ENCODE assay signal across 10 mouse cellular contexts in genomic region chr10:23448976-23449859, GRCm38 (mm10).
DNase-seq lines count a peak whose midpoint lies in the region; ATAC-seq and TF ChIP-seq lines count a peak whose summit lies in the region.
"Had no signal": no experiment of that assay in that cellular context is flagged by ENCODE, and none has a peak within 500 bp of the region (broad histone marks: within the 10 kb centered on the region; RNA-seq: fewer than 3 reads in every experiment).

No protein-coding gene starts in this region.

- H3K9ac ChIP-seq in lung, embryonic 16.5 days (ENCODE audit: low read length), result no peak overlapping the region
- no peak overlapping the region for H3K9ac ChIP-seq in lung, postnatal 0 days (replicated peaks; ENCODE audit: low read depth)
- H3K9ac ChIP-seq in forebrain, embryonic 12.5 days, result no peak overlapping the region
- H3K9ac ChIP-seq in limb, embryonic 12.5 days (replicated peaks), result no peak overlapping the region
- no peak overlapping the region for H3K9ac ChIP-seq in neural tube, embryonic 13.5 days
- H3K9ac ChIP-seq in liver, postnatal 0 days (replicated peaks), result no peak overlapping the region
- H3K9ac ChIP-seq: liver, embryonic 13.5 days had no signal

- no peak for TF ChIP-seq EP300 in lung, postnatal 0 days (IDR thresholded peaks at IDR 0.05)
- no peak for TF ChIP-seq EP300 in liver, postnatal 0 days (IDR thresholded peaks at IDR 0.05; ENCODE audit: low read depth)

- 42% methylated on average over 15 of the region's 16 CpGs for WGBS in lung, embryonic 16.5 days
- 43% methylated on average over 16 of the region's 16 CpGs for WGBS in lung, postnatal 0 days
- WGBS in forebrain, embryonic 12.5 days, result 37% methylated on average over 16 of the region's 16 CpGs
- WGBS in limb, embryonic 12.5 days, result 24% methylated on average over 16 of the region's 16 CpGs
- WGBS in neural tube, embryonic 13.5 days, result 43% methylated on average over 16 of the region's 16 CpGs
- 82% methylated on average over 16 of the region's 16 CpGs for WGBS in liver, postnatal 0 days (ENCODE audit: insufficient replicate concordance)

- H3K27me3 ChIP-seq in lung, embryonic 16.5 days (ENCODE audit: control insufficient read depth, insufficient read depth, low read depth, low read length), result no peaks in the 10 kb centered on the region
- no peaks in the 10 kb centered on the region for H3K27me3 ChIP-seq in lung, postnatal 0 days (replicated peaks; ENCODE audit: insufficient read depth, low read length)
- no peaks in the 10 kb centered on the region for H3K27me3 ChIP-seq in forebrain, embryonic 12.5 days
- H3K27me3 ChIP-seq in limb, embryonic 12.5 days, result no peaks in the 10 kb centered on the region
- no peaks in the 10 kb centered on the region for H3K27me3 ChIP-seq in neural tube, embryonic 13.5 days
- no peaks in the 10 kb centered on the region for H3K27me3 ChIP-seq in liver, postnatal 0 days (ENCODE audit: insufficient read depth, low read length)
- H3K27me3 ChIP-seq: liver, embryonic 13.5 days had no signal

- peak; percentile 34; the same call in 1 of the 2 replicates for ATAC-seq in lung, embryonic 16.5 days (ENCODE audit: low read depth)
- ATAC-seq in lung, postnatal 0 days, result no peak
- peak; percentile 76 for ATAC-seq in forebrain, embryonic 12.5 days (ENCODE audit: low FRiP score)
- ATAC-seq in limb, embryonic 12.5 days (ENCODE audit: insufficient number of reproducible peaks, insufficient read depth, low FRiP score, low TSS enrichment, low read depth), result peak; percentile 67
- ATAC-seq in neural tube, embryonic 13.5 days (ENCODE audit: low read depth), result peak; percentile 69
- no peak for ATAC-seq in liver, postnatal 0 days
- no peak for ATAC-seq in erythroblast, adult 5-6 weeks (replicated peaks; ENCODE audit: low FRiP score, poor library complexity, severe bottlenecking)

- no peak for TF ChIP-seq CTCF in lung, postnatal 0 days (IDR thresholded peaks at IDR 0.05)
- TF ChIP-seq CTCF in liver, postnatal 0 days (IDR thresholded peaks at IDR 0.05; ENCODE audit: low read depth), result no peak

- no peaks in the 10 kb centered on the region; the same call in 1 of the 2 replicates for H3K4me1 ChIP-seq in lung, embryonic 16.5 days (replicated peaks; ENCODE audit: control insufficient read depth, insufficient read depth, low read length)
- H3K4me1 ChIP-seq in lung, postnatal 0 days (ENCODE audit: insufficient read depth, low read depth, low read length), result no peaks in the 10 kb centered on the region
- peaks cover 8% of the 10 kb centered on the region; the same call in 1 of the 2 replicates for H3K4me1 ChIP-seq in forebrain, embryonic 12.5 days
- H3K4me1 ChIP-seq in limb, embryonic 12.5 days (replicated peaks), result peaks cover 24% of the 10 kb centered on the region
- H3K4me1 ChIP-seq in neural tube, embryonic 13.5 days (replicated peaks), result peaks cover 18% of the 10 kb centered on the region
- no peaks in the 10 kb centered on the region for H3K4me1 ChIP-seq in liver, postnatal 0 days (ENCODE audit: insufficient read depth)
- H3K4me1 ChIP-seq: liver, embryonic 13.5 days had no signal

- no peak for DNase-seq in lung, postnatal 0 days (ENCODE audit: low spot score)
- no peak for DNase-seq in heart, postnatal 4 days
- DNase-seq in liver, postnatal 0 days, result no peak
- DNase-seq: cerebellum, adult 2 months; liver, embryonic 13.5 days had no signal

- H3K4me2 ChIP-seq in lung, embryonic 16.5 days (ENCODE audit: low read depth, low read length), result peak overlapping the region; percentile 30; the same call in 1 of the 2 replicates
- no peak overlapping the region for H3K4me2 ChIP-seq in lung, postnatal 0 days (replicated peaks; ENCODE audit: low read depth, low read length)
- H3K4me2 ChIP-seq in forebrain, embryonic 12.5 days, result peak overlapping the region; percentile 40
- peak overlapping the region; percentile 41 for H3K4me2 ChIP-seq in limb, embryonic 12.5 days
- H3K4me2 ChIP-seq in neural tube, embryonic 13.5 days, result peak overlapping the region; percentile 45
- no peak overlapping the region for H3K4me2 ChIP-seq in liver, postnatal 0 days (ENCODE audit: low read depth, low read length)
- H3K4me2 ChIP-seq: liver, embryonic 13.5 days had no signal

- H3K4me3 ChIP-seq in lung, embryonic 16.5 days (ENCODE audit: low read length), result no peak overlapping the region
- no peak overlapping the region for H3K4me3 ChIP-seq in lung, postnatal 0 days (ENCODE audit: low read depth, low read length)
- H3K4me3 ChIP-seq in forebrain, embryonic 12.5 days (replicated peaks), result 0 out of 2 replicates have a peak overlapping the region, but pooled peaks have one; percentile 15
- H3K4me3 ChIP-seq in limb, embryonic 12.5 days (replicated peaks), result 0 out of 2 replicates have a peak overlapping the region, but pooled peaks have one; percentile 9
- peak overlapping the region; percentile 11; the same call in 1 of the 2 replicates for H3K4me3 ChIP-seq in neural tube, embryonic 13.5 days
- H3K4me3 ChIP-seq in liver, postnatal 0 days (ENCODE audit: low read depth, low read length), result no peak overlapping the region
- H3K4me3 ChIP-seq: liver, embryonic 13.5 days had no signal

- no peaks in the 10 kb centered on the region for H3K36me3 ChIP-seq in lung, embryonic 16.5 days (ENCODE audit: control insufficient read depth, insufficient read depth, low read length)
- H3K36me3 ChIP-seq in lung, postnatal 0 days (ENCODE audit: insufficient read depth, low read length), result no peaks in the 10 kb centered on the region
- H3K36me3 ChIP-seq in forebrain, embryonic 12.5 days (replicated peaks), result no peaks in the 10 kb centered on the region
- H3K36me3 ChIP-seq in limb, embryonic 12.5 days, result no peaks in the 10 kb centered on the region
- no peaks in the 10 kb centered on the region for H3K36me3 ChIP-seq in neural tube, embryonic 13.5 days
- H3K36me3 ChIP-seq in liver, postnatal 0 days (replicated peaks; ENCODE audit: insufficient read depth, low read length), result no peaks in the 10 kb centered on the region
- H3K36me3 ChIP-seq: liver, embryonic 13.5 days had no signal

- no peak overlapping the region for H3K27ac ChIP-seq in lung, embryonic 16.5 days (ENCODE audit: low read length)
- no peak overlapping the region for H3K27ac ChIP-seq in lung, postnatal 0 days (ENCODE audit: low read length)
- H3K27ac ChIP-seq in forebrain, embryonic 12.5 days, result no peak overlapping the region
- peak overlapping the region; percentile 64 for H3K27ac ChIP-seq in limb, embryonic 12.5 days
- H3K27ac ChIP-seq in neural tube, embryonic 13.5 days (replicated peaks), result no peak overlapping the region; the same call in 1 of the 2 replicates
- H3K27ac ChIP-seq in liver, postnatal 0 days (ENCODE audit: low read depth), result no peak overlapping the region
- H3K27ac ChIP-seq: liver, embryonic 13.5 days had no signal

- H3K9me3 ChIP-seq in lung, embryonic 16.5 days (ENCODE audit: control insufficient read depth, low read length), result no peaks in the 10 kb centered on the region
- H3K9me3 ChIP-seq in lung, postnatal 0 days (ENCODE audit: low read length), result no peaks in the 10 kb centered on the region
- H3K9me3 ChIP-seq in forebrain, embryonic 12.5 days, result no peaks in the 10 kb centered on the region
- no peaks in the 10 kb centered on the region for H3K9me3 ChIP-seq in limb, embryonic 12.5 days
- H3K9me3 ChIP-seq in neural tube, embryonic 13.5 days, result no peaks in the 10 kb centered on the region
- no peaks in the 10 kb centered on the region for H3K9me3 ChIP-seq in liver, postnatal 0 days (ENCODE audit: low read length)
- H3K9me3 ChIP-seq: liver, embryonic 13.5 days had no signal

Comparison
In these comparisons a context has a peak if more than half of its experiments do, and no peak if none do; other contexts are left out.
1. ATAC-seq: peak in lung, embryonic 16.5 days (single experiment), forebrain, embryonic 12.5 days (single experiment), limb, embryonic 12.5 days (single experiment) and neural tube, embryonic 13.5 days (single experiment); none in lung, postnatal 0 days (single experiment), liver, postnatal 0 days (single experiment) and erythroblast, adult 5-6 weeks (single experiment).
2. H3K4me2 ChIP-seq: peak in lung, embryonic 16.5 days (single experiment), forebrain, embryonic 12.5 days (single experiment), limb, embryonic 12.5 days (single experiment) and neural tube, embryonic 13.5 days (single experiment); none in lung, postnatal 0 days (single experiment) and liver, postnatal 0 days (single experiment).
3. H3K4me3 ChIP-seq: peak in forebrain, embryonic 12.5 days (single experiment), limb, embryonic 12.5 days (single experiment) and neural tube, embryonic 13.5 days (single experiment); none in lung, embryonic 16.5 days (single experiment), lung, postnatal 0 days (single experiment) and liver, postnatal 0 days (single experiment).